Mouse (Mus musculus) left cerebral cortex, postnatal 36 days (tissue): ENCODE data around the gene Rubcnl. TPM values are rescaled to one million over a fixed set of nuclear protein-coding genes. Genes with fewer than 3 reads are reported as not detected.

ENCODE experiments used
- DNase-seq, 2 experiments: peaks; one replicate each; pipeline ENCODE4 v3.0.0; 2021 to 2022; ENCODE audit warnings: low spot score in 2 of 2, mixed read lengths in 1 of 2
- intact Hi-C: fragments of 180-260 bp; cut with DNase I; formaldehyde crosslinking; loops from one replicate; pipeline ENCODE4 v1.15.1; 2025
- total RNA-seq, 2 experiments: library from RNA; stranded (reverse); gene quantifications; 2 replicates each; pipeline ENCODE4 v1.2.3; 2021

Rubcnl gene
- total RNA-seq, 2 experiments from 2014 or later = 1.2 to 1.8 TPM

- intact Hi-C loops = no loop called here
- DNase-seq = no peak
These were observed 49.4 kb downstream of the Rubcnl start for GRCm38 (mm10) chr14:75065211-75065610.

GRCm38 (mm10) chr14:75068430-75069112 lies 52.7 kb downstream of the Rubcnl start:
- no peak for DNase-seq
- intact Hi-C loops = no loop called here

DNA sequence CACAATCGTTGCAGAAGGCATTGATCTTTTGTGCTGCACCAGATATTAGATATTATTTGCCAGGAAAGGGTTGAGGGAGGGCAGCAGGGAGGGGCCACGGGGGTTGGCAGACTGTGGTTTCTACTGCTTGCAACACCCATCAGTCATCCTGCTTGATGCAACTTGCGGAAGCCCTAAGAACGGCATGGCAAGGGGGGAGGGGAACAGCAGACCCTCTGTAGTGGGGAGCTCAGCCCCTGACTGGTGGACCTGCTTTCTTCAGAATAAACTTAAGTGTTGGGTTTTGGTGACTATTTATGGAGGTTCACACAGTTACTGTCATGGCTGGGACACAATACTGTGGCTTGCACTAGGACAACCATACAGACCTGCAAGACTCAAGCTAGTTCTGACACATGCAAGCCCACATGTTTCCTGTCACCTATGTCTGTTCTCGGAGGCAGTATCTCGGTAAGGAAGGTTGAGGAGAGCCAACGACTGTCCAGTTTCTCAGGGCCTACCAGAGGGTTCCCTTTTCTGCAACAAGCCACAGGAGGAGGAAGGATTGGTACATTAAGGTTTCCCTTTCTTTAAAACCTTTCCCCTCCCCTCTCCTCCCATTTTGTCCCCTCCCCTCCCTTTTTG lies 53.6 kb downstream of the Rubcnl start:
- DNase-seq = no peak
- intact Hi-C loops = no loop called here

GRCm38 (mm10) chr14:75071091-75071490 lies 55.3 kb downstream of the Rubcnl start:
- no peak for DNase-seq
- intact Hi-C loops = no loop called here

DNA sequence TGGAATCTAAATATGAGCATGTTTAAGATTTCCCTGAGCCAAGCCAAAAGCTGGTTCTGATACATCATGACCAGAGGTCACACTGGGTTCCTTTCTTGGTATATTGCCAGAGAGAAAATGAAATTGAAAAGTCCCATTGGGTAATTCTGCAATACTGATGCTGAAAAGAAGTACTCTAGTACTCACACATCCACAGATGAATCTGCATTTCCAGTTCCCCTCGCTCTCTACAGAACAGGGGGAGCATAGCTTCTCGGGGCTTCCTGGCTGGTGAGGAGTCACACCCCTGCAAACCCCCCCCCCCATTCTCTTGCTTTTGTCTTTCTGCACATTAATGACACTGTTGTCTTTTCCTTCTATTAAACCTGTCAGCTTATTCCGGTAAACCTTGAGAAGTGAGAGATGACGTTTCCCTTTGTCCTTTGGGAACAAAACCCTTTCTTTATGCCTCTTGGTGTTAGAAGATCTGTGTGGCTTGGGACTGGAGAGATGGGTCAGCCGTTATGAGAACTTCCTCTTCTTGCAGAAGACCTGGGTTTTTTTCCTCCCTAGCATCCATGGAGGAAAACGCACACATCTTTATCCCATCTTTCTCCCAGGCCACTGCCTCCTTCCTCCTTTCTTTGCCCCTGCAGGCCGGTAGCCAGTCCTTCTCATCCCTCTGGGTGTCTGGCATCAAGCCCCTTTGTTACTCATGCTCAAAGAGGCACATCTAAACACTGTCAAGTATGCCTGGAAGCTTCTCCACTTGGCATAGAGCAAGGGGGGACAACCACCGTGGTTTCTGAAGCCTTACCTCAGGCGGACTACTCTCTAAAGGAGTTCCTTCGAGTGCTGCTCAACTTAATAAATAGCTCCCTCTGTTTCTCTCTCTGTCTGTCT lies 59.7 kb downstream of the Rubcnl start:
- intact Hi-C loops = no loop called here
- no peak for DNase-seq

DNA sequence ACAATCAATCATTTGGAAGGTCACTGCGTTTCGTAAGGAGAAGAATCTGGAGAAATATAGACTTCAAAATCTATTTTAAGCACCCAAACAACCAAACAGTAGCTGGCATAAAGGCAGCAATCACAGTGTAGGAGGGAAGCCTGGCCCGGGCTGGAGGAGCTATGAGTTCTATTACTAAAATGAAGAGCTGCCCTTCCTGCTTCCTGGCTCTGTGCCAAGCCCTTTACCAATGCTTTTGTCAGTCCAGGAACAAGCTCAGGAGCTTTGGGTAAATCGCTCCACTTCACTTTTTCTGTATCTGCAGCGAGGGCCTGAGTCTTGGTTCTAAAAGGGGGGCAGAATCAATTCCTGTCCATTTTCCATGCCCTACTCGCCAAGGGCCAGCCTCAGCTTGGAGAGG lies 62.1 kb downstream of the Rubcnl start:
- intact Hi-C loops = no loop called here
- no peak for DNase-seq

Other genes starting within 250 kb of the Rubcnl start
- gene Lrch1, start 68.2 kb upstream of the Rubcnl start, total RNA-seq = 10 to 100 TPM; 13.5 to 21.5 TPM
- under 1 TPM in 1 of 2 experiments, not detected in 1; 0.12 TPM for gene Lrrc63, start 114.9 kb downstream of the Rubcnl start, total RNA-seq
- 1 to 10 TPM; 6.2 to 9.0 TPM for gene Lcp1, start 115.1 kb downstream of the Rubcnl start, total RNA-seq
- not detected for gene Cpb2, start 226.3 kb downstream of the Rubcnl start, total RNA-seq